Mouse (Mus musculus): ENCODE measurements around the gene Stat3. TPM values are rescaled to one million over a fixed set of nuclear protein-coding genes. Genes with fewer than 3 reads are reported as not detected.

Gene Stat3
- total and polyA plus RNA-seq, 3 experiments, result 25.7 to 249 (median 64.7) TPM

DNA sequence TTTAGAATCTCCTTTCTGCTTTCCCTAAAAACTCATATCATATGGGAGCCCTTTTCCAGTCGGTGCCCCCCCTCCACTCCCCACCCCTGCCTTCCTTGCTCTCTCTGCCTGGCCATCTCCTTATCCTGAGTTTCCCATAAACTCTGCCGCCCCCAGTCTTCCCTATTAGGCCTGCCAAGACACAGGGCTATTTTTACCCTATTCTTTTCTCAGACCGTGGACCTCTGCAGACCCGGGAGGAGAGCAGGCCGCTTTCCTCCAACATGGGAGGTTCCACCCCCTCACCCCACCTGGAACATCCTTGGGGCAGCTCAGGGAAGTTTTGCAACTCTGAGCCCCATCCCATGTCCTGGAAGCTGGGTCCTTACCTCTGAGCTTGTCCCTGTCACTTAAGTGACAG, 28.0 kb upstream of the Stat3 start:
- no peak overlapping the region for H3K4me3 ChIP-seq (ENCODE audit: control insufficient read depth in 1 of 2, insufficient read depth in 1 of 2, low read depth in 2 of 2, low read length in 2 of 2)
- peaks cover 0 to 3% of the 10 kb centered on the region in 2 experiments; a peak in 1 of 4 replicates for H3K36me3 ChIP-seq (ENCODE audit: control insufficient read depth in 1 of 2, insufficient read depth in 2 of 2, low read length in 2 of 2)
- DNase-seq (ENCODE audit: low read depth, low spot score), result no peak
- H3K27ac ChIP-seq (ENCODE audit: control insufficient read depth, low read depth, low read length), result no peak overlapping the region
- H3K9ac ChIP-seq (ENCODE audit: control insufficient read depth, low read depth, low read length, poor library complexity, severe bottlenecking), result no peak overlapping the region
- TF ChIP-seq USF2 (IDR thresholded peaks at IDR 0.05; ENCODE audit: borderline replicate concordance in 1 of 2, insufficient read depth in 1 of 2, low read depth in 1 of 2, low read length in 2 of 2) (no peak), MYB (IDR thresholded peaks at IDR 0.05; ENCODE audit: low read depth, low read length) (no peak), MYC (IDR thresholded peaks at IDR 0.05; ENCODE audit: low read depth, low read length) (no peak), E2F4 (IDR thresholded peaks at IDR 0.05; ENCODE audit: borderline replicate concordance, low read depth, low read length) (no peak), MAFK (IDR thresholded peaks at IDR 0.05; ENCODE audit: borderline replicate concordance, low read depth, low read length) (no peak), ELF1 (IDR thresholded peaks at IDR 0.05; ENCODE audit: low read depth, low read length) (no peak), TCF12 (IDR thresholded peaks at IDR 0.05; ENCODE audit: low read depth, low read length) (no peak), RCOR1 (IDR thresholded peaks at IDR 0.05; ENCODE audit: low read depth, low read length) (no peak), SIN3A (IDR thresholded peaks at IDR 0.05; ENCODE audit: low read length) (no peak), ZMIZ1 (IDR thresholded peaks at IDR 0.05; ENCODE audit: low read depth, low read length) (no peak), NELFE (IDR thresholded peaks at IDR 0.05; ENCODE audit: low read depth, low read length) (no peak), ETS1 (IDR thresholded peaks at IDR 0.05; ENCODE audit: low read depth, low read length) (no peak), BHLHE40 (IDR thresholded peaks at IDR 0.05; ENCODE audit: borderline replicate concordance, low read depth, low read length) (no peak), USF1 (IDR thresholded peaks at IDR 0.05; ENCODE audit: low read depth, low read length) (no peak), MXI1 (IDR thresholded peaks at IDR 0.05; ENCODE audit: low read depth, low read length) (no peak), RAD21 (IDR thresholded peaks at IDR 0.05; ENCODE audit: low read depth, low read length) (no peak), HCFC1 (IDR thresholded peaks at IDR 0.05; ENCODE audit: low read depth, low read length) (no peak)
- no peaks in the 10 kb centered on the region for H3K9me3 ChIP-seq (replicated peaks; ENCODE audit: insufficient read depth, low read length)
- peaks cover 4 to 12% of the 10 kb centered on the region in 2 experiments for H3K4me1 ChIP-seq (ENCODE audit: control insufficient read depth in 1 of 2, insufficient read depth in 2 of 2, low read length in 2 of 2)
- H3K27me3 ChIP-seq (ENCODE audit: control insufficient read depth in 1 of 2, insufficient read depth in 2 of 2, low read length in 2 of 2), result no peaks in the 10 kb centered on the region
- no peaks in the 10 kb centered on the region for H3K79me2 ChIP-seq (ENCODE audit: control insufficient read depth, insufficient read depth, low read length, poor library complexity)

DNA sequence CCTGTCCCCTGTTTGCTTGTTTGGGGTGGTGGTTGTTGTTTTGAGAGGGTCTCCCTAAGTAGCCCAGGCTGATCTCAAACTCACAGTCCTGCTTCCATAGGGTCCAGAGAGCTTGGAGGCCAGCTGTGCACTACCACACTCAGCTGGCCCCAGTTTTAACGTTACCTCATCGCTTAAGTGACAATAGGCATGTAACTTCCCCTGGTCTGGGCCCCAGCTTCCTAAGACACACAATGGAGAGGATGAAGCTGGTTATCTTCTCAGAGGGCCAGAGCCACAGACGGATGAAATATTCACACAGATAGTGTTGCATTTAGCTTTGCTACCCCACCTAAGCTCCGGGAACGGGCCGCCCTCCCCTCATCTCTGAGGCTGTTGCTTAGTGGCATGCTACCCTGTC, 26.4 kb upstream of the Stat3 start:
- H3K27me3 ChIP-seq (ENCODE audit: control insufficient read depth in 1 of 2, insufficient read depth in 2 of 2, low read length in 2 of 2), result no peaks in the 10 kb centered on the region
- no peak overlapping the region for H3K9ac ChIP-seq (ENCODE audit: control insufficient read depth, low read depth, low read length, poor library complexity, severe bottlenecking)
- TF ChIP-seq MXI1 (IDR thresholded peaks at IDR 0.05; ENCODE audit: low read depth, low read length) (0 out of 2 replicates have a peak, but pooled peaks have one; percentile 20), GATA1 (IDR thresholded peaks at IDR 0.05; ENCODE audit: low read depth, low read length) (peak; percentile 8; the same call in 1 of the 2 replicates), ETS1 (IDR thresholded peaks at IDR 0.05; ENCODE audit: low read depth, low read length) (peak; percentile 78), TAL1 (IDR thresholded peaks at IDR 0.05; ENCODE audit: low read length) (peak; percentile 29; the same call in 1 of the 2 replicates), RAD21 (IDR thresholded peaks at IDR 0.05; ENCODE audit: low read depth, low read length) (no peak), RCOR1 (IDR thresholded peaks at IDR 0.05; ENCODE audit: low read depth, low read length) (no peak), NRF1 (IDR thresholded peaks at IDR 0.05; ENCODE audit: insufficient read depth, low read depth, low read length, poor library complexity, severe bottlenecking) (no peak), ELF1 (IDR thresholded peaks at IDR 0.05; ENCODE audit: low read depth, low read length) (no peak)
- H3K4me1 ChIP-seq (ENCODE audit: control insufficient read depth in 1 of 2, insufficient read depth in 2 of 2, low read length in 2 of 2), result peaks cover 5 to 17% of the 10 kb centered on the region in 2 experiments
- no peaks in the 10 kb centered on the region for H3K9me3 ChIP-seq (replicated peaks; ENCODE audit: insufficient read depth, low read length)
- no peaks in the 10 kb centered on the region for H3K79me2 ChIP-seq (ENCODE audit: control insufficient read depth, insufficient read depth, low read length, poor library complexity)
- no peak overlapping the region for H3K4me3 ChIP-seq (ENCODE audit: control insufficient read depth in 1 of 2, insufficient read depth in 1 of 2, low read depth in 2 of 2, low read length in 2 of 2)
- H3K27ac ChIP-seq (ENCODE audit: control insufficient read depth, low read depth, low read length), result no peak overlapping the region
- DNase-seq (ENCODE audit: low read depth, low spot score), result peak; percentile 60
- H3K36me3 ChIP-seq (ENCODE audit: control insufficient read depth in 1 of 2, insufficient read depth in 2 of 2, low read length in 2 of 2), result peaks cover 0 to 4% of the 10 kb centered on the region in 2 experiments; a peak in 2 of 4 replicates

All from MEL (cell line).